Mouse (Mus musculus) hindbrain, embryonic 16.5 days (tissue): ENCODE measurements around the gene Tubb3. TPM values are rescaled to one million over a fixed set of nuclear protein-coding genes. Genes with fewer than 3 reads are reported as not detected.
A peak's percentile ranks its signal among the peaks of the same experiment; 100 is the strongest.
"Not testable (repeated sequence)": the region's sequence is repeated elsewhere in the genome, so short reads cannot be mapped to it uniquely, and the experiment has no call there.

ENCODE experiments used
- ATAC-seq: fragments of 200-750 bp; cut with Nextera tagmentation; 2 replicates; pipeline ENCODE4 v1.8.0; 2017; ENCODE audit warnings: moderate TSS enrichment, moderate library complexity
- H3K27ac ChIP-seq: fragments of 300-500 bp; sonication (generic); 2 replicates; pipeline ENCODE4 v1.5.1; 2014; ENCODE audit warnings: low read depth, mild to moderate bottlenecking, control low read depth, low read length, moderate library complexity
- H3K27me3 ChIP-seq: fragments of 300-500 bp; sonication (generic); replicated peaks from 2 replicates; pipeline ENCODE4 v1.6.1; 2014; ENCODE audit warnings: low read length; ENCODE audit not compliant: control insufficient read depth, insufficient read depth
- H3K36me3 ChIP-seq: fragments of 300-500 bp; sonication (generic); 2 replicates; pipeline ENCODE4 v1.6.1; 2014; ENCODE audit warnings: mild to moderate bottlenecking, low read length, moderate library complexity, mixed read lengths; ENCODE audit not compliant: control insufficient read depth, insufficient read depth
- H3K4me1 ChIP-seq: fragments of 300-500 bp; sonication (generic); 2 replicates; pipeline ENCODE4 v1.6.1; 2014; ENCODE audit warnings: low read depth, low read length; ENCODE audit not compliant: control insufficient read depth, insufficient read depth
- H3K4me2 ChIP-seq: fragments of 300-500 bp; sonication (generic); 2 replicates; pipeline ENCODE4 v1.6.1; 2014; ENCODE audit warnings: mild to moderate bottlenecking, low read length, control low read depth, moderate library complexity
- H3K4me3 ChIP-seq: fragments of 300-500 bp; sonication (generic); 2 replicates; pipeline ENCODE4 v1.5.1; 2014; ENCODE audit warnings: mild to moderate bottlenecking, low read length, control low read depth, moderate library complexity
- H3K9ac ChIP-seq: fragments of 300-500 bp; sonication (generic); 2 replicates; pipeline ENCODE4 v1.6.1; 2014; ENCODE audit warnings: low read depth, mild to moderate bottlenecking, control low read depth, low read length, moderate library complexity
- H3K9me3 ChIP-seq: fragments of 300-500 bp; sonication (generic); 2 replicates; pipeline ENCODE4 v1.6.1; 2014; ENCODE audit warnings: mild to moderate bottlenecking, low read length, moderate library complexity; ENCODE audit not compliant: control insufficient read depth
- whole genome bisulfite sequencing: fragments of 180-500 bp; shearing (Covaris S2); extraction: QIAGEN DNeasy Blood & Tissue Kit; methylation state at CpG from one replicate; pipeline ENCODE4 v1.1.7; 2014; 5-methylcytosine and 5-hydroxymethylcytosine counted together
- polyA plus RNA-seq: library from polyadenylated mRNA; unstranded; fragments of >200 nt; fragmentation: Nextera tagmentation; extraction: Ambion mirVana; gene quantifications from 2 replicates; pipeline ENCODE4 v1.2.1, GENCODE M21; 2015

Tubb3 gene
- polyA plus RNA-seq, 1 experiment from 2014 or later, result 1,947 TPM

- 1% methylated on average over 41 of the region's 41 CpGs for WGBS
- Histone ChIP-seq H3K9ac (peak overlapping the region; percentile 90), H3K4me3 (peak overlapping the region; percentile 71), H3K4me2 (peak overlapping the region; percentile 77), H3K36me3 (no peaks in the 10 kb centered on the region), H3K27me3 (no peaks in the 10 kb centered on the region), H3K9me3 (no peaks in the 10 kb centered on the region), H3K27ac (peak overlapping the region; percentile 81), H3K4me1 (peaks cover 11% of the 10 kb centered on the region)
- ATAC-seq, result peak; percentile 97
Measured at GRCm38 (mm10) chr8:123442871-123443575, 31.8 kb downstream of the Tubb3 start.

- H3K4me1 ChIP-seq, result peaks cover 11% of the 10 kb centered on the region
- peak overlapping the region; percentile 77 for H3K4me2 ChIP-seq
- H3K9ac ChIP-seq, result peak overlapping the region; percentile 90
- 0 out of 2 replicates have a peak, but pooled peaks have one; percentile 5 for ATAC-seq
- H3K4me3 ChIP-seq, result peak overlapping the region; percentile 71
- H3K27ac ChIP-seq, result peak overlapping the region; percentile 81; the same call in 1 of the 2 replicates
- 14% methylated on average over 4 of the region's 4 CpGs for WGBS
- H3K27me3 ChIP-seq, result no peaks in the 10 kb centered on the region
- no peaks in the 10 kb centered on the region for H3K9me3 ChIP-seq
- no peaks in the 10 kb centered on the region for H3K36me3 ChIP-seq
Measured at GRCm38 (mm10) chr8:123443576-123443921, 32.3 kb downstream of the Tubb3 start.

- no peak overlapping the region for H3K27ac ChIP-seq
- peak overlapping the region; percentile 77 for H3K4me2 ChIP-seq
- peaks cover 11% of the 10 kb centered on the region for H3K4me1 ChIP-seq
- no peaks in the 10 kb centered on the region for H3K9me3 ChIP-seq
- H3K9ac ChIP-seq, result peak overlapping the region; percentile 90
- no peaks in the 10 kb centered on the region for H3K27me3 ChIP-seq
- ATAC-seq, result no peak
- H3K36me3 ChIP-seq, result peaks cover 4% of the 10 kb centered on the region
- H3K4me3 ChIP-seq, result peak overlapping the region; percentile 71
- 84% methylated on average over 6 of the region's 6 CpGs for WGBS
Measured at GRCm38 (mm10) chr8:123444131-123444530, 32.9 kb downstream of the Tubb3 start.

- peaks cover 8% of the 10 kb centered on the region for H3K36me3 ChIP-seq
- no peak overlapping the region for H3K9ac ChIP-seq
- ATAC-seq, result no peak
- no peak overlapping the region for H3K4me2 ChIP-seq
- no peak overlapping the region for H3K4me3 ChIP-seq
- H3K27ac ChIP-seq, result no peak overlapping the region
- H3K9me3 ChIP-seq, result no peaks in the 10 kb centered on the region
- H3K27me3 ChIP-seq, result no peaks in the 10 kb centered on the region
- H3K4me1 ChIP-seq, result peaks cover 11% of the 10 kb centered on the region
- WGBS, result 95% methylated on average over 10 of the region's 10 CpGs
Measured at GRCm38 (mm10) chr8:123445981-123446380, 34.8 kb downstream of the Tubb3 start.

GRCm38 (mm10) chr8:123446799-123447198, 35.6 kb downstream of the Tubb3 start:
- Histone ChIP-seq H3K36me3 (peaks cover 12% of the 10 kb centered on the region), H3K27ac (no peak overlapping the region)
- 97% methylated on average over 6 of the region's 6 CpGs for WGBS

GRCm38 (mm10) chr8:123450783-123451182, 39.6 kb downstream of the Tubb3 start:
- Histone ChIP-seq H3K4me2 (no peak overlapping the region), H3K4me1 (no peaks in the 10 kb centered on the region), H3K27me3 (no peaks in the 10 kb centered on the region), H3K9ac (no peak overlapping the region), H3K36me3 (peaks cover 33% of the 10 kb centered on the region), H3K4me3 (no peak overlapping the region), H3K9me3 (no peaks in the 10 kb centered on the region), H3K27ac (no peak overlapping the region)
- WGBS, result 95% methylated on average over 5 of the region's 5 CpGs
- no peak for ATAC-seq

More at GRCm38 (mm10) chr8:123446799-123447198, 35.6 kb downstream of the Tubb3 start:
- Histone ChIP-seq H3K9me3 (no peaks in the 10 kb centered on the region), H3K27me3 (no peaks in the 10 kb centered on the region), H3K4me1 (peaks cover 11% of the 10 kb centered on the region), H3K4me3 (no peak overlapping the region), H3K4me2 (no peak overlapping the region), H3K9ac (no peak overlapping the region)
- ATAC-seq, result no peak

GRCm38 (mm10) chr8:123451747-123452146, 40.5 kb downstream of the Tubb3 start:
- not testable (repeated sequence) for H3K27me3 ChIP-seq, H3K4me2 ChIP-seq, H3K9ac ChIP-seq, ATAC-seq, H3K27ac ChIP-seq, H3K4me3 ChIP-seq, H3K4me1 ChIP-seq, H3K9me3 ChIP-seq
- 96% methylated on average over 12 of the region's 12 CpGs for WGBS
- H3K36me3 ChIP-seq, result peaks cover 38% of the 10 kb centered on the region

GRCm38 (mm10) chr8:123452149-123452548, 40.9 kb downstream of the Tubb3 start:
- WGBS, result 86% methylated on average over 4 of the region's 4 CpGs
- H3K9me3 ChIP-seq, result no peaks in the 10 kb centered on the region
- no peak overlapping the region for H3K27ac ChIP-seq
- H3K4me3 ChIP-seq, result no peak overlapping the region
- peaks cover 38% of the 10 kb centered on the region for H3K36me3 ChIP-seq
- no peaks in the 10 kb centered on the region for H3K27me3 ChIP-seq
- H3K4me2 ChIP-seq, result no peak overlapping the region
- ATAC-seq, result no peak
- no peaks in the 10 kb centered on the region for H3K4me1 ChIP-seq
- H3K9ac ChIP-seq, result no peak overlapping the region

GRCm38 (mm10) chr8:123453291-123453690, 42.1 kb downstream of the Tubb3 start:
- no peak overlapping the region for H3K9ac ChIP-seq
- no peaks in the 10 kb centered on the region for H3K9me3 ChIP-seq
- H3K4me2 ChIP-seq, result no peak overlapping the region
- no peak for ATAC-seq
- no peak overlapping the region for H3K27ac ChIP-seq
- WGBS, result 86% methylated on average over 7 of the region's 7 CpGs
- no peaks in the 10 kb centered on the region for H3K27me3 ChIP-seq
- H3K4me1 ChIP-seq, result no peaks in the 10 kb centered on the region
- no peak overlapping the region for H3K4me3 ChIP-seq
- H3K36me3 ChIP-seq, result peaks cover 47% of the 10 kb centered on the region
